ENCODE assay signal across 8 mouse cellular contexts in genomic region chr9:77917074-77917621, GRCm38 (mm10). TPM values are rescaled to one million over a fixed set of nuclear protein-coding genes. Genes with fewer than 3 reads are reported as not detected.
DNase-seq lines count a peak whose midpoint lies in the region; ATAC-seq and TF ChIP-seq lines count a peak whose summit lies in the region.

Elovl5 (plus strand) TSS chr9:77917364.

- peak within 1 kb of the TSS; percentile 50 for H3K27ac ChIP-seq in cortical plate, adult 2 months (ENCODE audit: insufficient read depth, low read length)

- H3K9me3 ChIP-seq in megakaryocyte, embryonic 14.5 days, result no peaks in the 10 kb centered on the region

- peak; percentile 83 to 85 for DNase-seq in gastrocnemius, adult 8-10 months (ENCODE audit: low spot score in 2 of 2)
- DNase-seq in hindlimb bud, embryonic 11.5 days (ENCODE audit: extremely low spot score, low read depth, low spot score), result peak; percentile 89
- DNase-seq in left cerebral cortex, adult 8-10 months (ENCODE audit: low spot score in 2 of 2), result peak; percentile 95 to 96
- peak; percentile 99 for DNase-seq in right cerebral cortex, postnatal 10 days (ENCODE audit: low spot score in 2 of 2)
- DNase-seq in urinary bladder, postnatal 25 days (ENCODE audit: low spot score), result peak; percentile 94

- H3K27me3 ChIP-seq in megakaryocyte, embryonic 14.5 days (replicated peaks), result no peaks in the 10 kb centered on the region

- peaks cover 4% of the 10 kb centered on the region; the same call in 1 of the 2 replicates for H3K4me1 ChIP-seq in cortical plate, adult 2 months (ENCODE audit: control insufficient read depth, insufficient read depth, low read length)
- peaks cover 67% of the 10 kb centered on the region for H3K4me1 ChIP-seq in megakaryocyte, embryonic 14.5 days

- H3K36me3 ChIP-seq in megakaryocyte, embryonic 14.5 days (replicated peaks; ENCODE audit: low read length), result peaks cover 4% of the 10 kb centered on the region

- TF ChIP-seq POLR2A in cortical plate, adult 2 months (IDR thresholded peaks at IDR 0.05; ENCODE audit: extremely low read depth, insufficient read depth, low read length), result peak; percentile 74

- ATAC-seq in activated CD4-positive, CD25-positive, alpha-beta regulatory T cell, adult 4 months, result peak; percentile 87

- peak within 1 kb of the TSS; percentile 63 for H3K4me3 ChIP-seq in cortical plate, adult 2 months (ENCODE audit: insufficient read depth, low read length)
- peak within 1 kb of the TSS; percentile 96 for H3K4me3 ChIP-seq in megakaryocyte, embryonic 14.5 days (replicated peaks)

- no peak for TF ChIP-seq CTCF in cortical plate, adult 2 months (IDR thresholded peaks at IDR 0.05; ENCODE audit: extremely low read depth, insufficient read depth, low read length)

RNA-seq across cellular contexts. Expression of gene Elovl5, which starts in this region (rescaled TPM):
- 100 to 1,000 TPM; 149 to 155 TPM for polyA plus RNA-seq in activated CD4-positive, CD25-positive, alpha-beta regulatory T cell, adult 4 months (2017; shearing (Covaris generic))
- 77.8 and 88.7 TPM in 2 replicates for polyA plus RNA-seq in cortical plate, adult 2 months (2012; rRNA removed)
- 1 to 10 TPM; 5.3 to 6.6 (median 5.7) TPM for total RNA-seq in gastrocnemius, adult 8-10 months (2022)
- total RNA-seq in left cerebral cortex, adult 8-10 months (2022), result 10 to 100 TPM; 68.4 to 86.2 (median 76.6) TPM
- 2.0 TPM in 1 of 2 replicates, not detected in the other for polyA plus RNA-seq in megakaryocyte, embryonic 14.5 days (2012; ENCODE audit: insufficient read depth, low replicate concordance)

Comparison
In these comparisons a context has a peak if more than half of its experiments do, and no peak if none do; other contexts are left out.
1. Peak in every context shown above with its lines: DNase-seq, ATAC-seq, H3K4me3 ChIP-seq and H3K27ac ChIP-seq.
2. RNA of gene Elovl5 (total RNA-seq): 68.4 to 86.2 TPM in left cerebral cortex, adult 8-10 months; 5.3 to 6.6 TPM in gastrocnemius, adult 8-10 months; every median in the first group is over 4 times any median in the second.
3. RNA of gene Elovl5 (polyA plus RNA-seq): 149 to 155 TPM in activated CD4-positive, CD25-positive, alpha-beta regulatory T cell, adult 4 months and 77.8 to 88.7 TPM in cortical plate, adult 2 months; 2.0 TPM in megakaryocyte, embryonic 14.5 days; every median in the first group is over 10 times any median in the second.